Mouse (Mus musculus): ENCODE data around the gene Dnajc1. TPM values are rescaled to one million over a fixed set of nuclear protein-coding genes. Genes with fewer than 3 reads are reported as not detected.

The Dnajc1 gene
- polyA plus RNA-seq, 1 experiment = 5.8 TPM

GRCm38 (mm10) chr2:18307440-18308305, 85.0 kb downstream of the Dnajc1 start:
- WGBS = 59% methylated on average over 7 of the region's 7 CpGs
- peak; percentile 10 for DNase-seq (ENCODE audit: low read depth, low spot score)

DNA sequence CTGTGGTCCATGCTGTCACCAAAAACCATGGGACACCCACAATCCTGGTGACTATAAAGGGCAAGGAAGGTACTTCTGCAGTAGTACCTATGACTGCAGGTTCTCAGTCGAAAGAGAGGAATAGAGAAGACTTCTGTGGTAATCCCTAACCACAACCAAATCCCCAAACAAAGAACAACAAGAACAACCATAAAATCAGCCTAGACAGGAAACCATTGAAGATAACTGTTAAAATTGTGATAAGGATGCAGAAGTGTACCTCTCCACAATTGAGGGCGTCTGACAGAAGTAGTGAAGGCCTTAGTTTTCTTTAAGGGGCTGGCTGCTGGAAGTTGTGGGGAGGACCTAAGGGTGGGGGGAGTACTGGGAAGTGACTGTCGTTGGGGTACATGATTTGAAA, 91.7 kb downstream of the Dnajc1 start:
- DNase-seq (ENCODE audit: low read depth, low spot score) = no peak
- 80% methylated on average over 3 of the region's 3 CpGs for WGBS

DNA sequence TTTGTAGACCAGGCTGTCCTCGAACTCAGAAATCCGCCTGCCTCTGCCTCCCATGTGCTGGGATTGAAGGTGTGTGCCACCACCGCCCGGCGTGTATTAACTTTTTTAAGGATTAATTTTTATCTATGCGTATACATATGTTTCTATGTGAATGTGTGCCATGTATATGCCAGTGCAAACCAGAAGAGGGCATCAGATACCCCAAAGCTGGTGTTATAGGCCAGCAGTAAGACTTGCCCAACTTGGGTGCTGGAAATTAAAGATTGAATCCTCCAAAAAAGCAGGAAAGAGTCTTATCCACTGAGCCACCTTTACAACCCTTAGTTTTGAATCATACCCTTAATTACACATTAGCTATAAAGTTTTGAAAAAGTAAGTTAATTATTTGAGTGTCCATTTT, 107.5 kb downstream of the Dnajc1 start:
- 96% methylated on average over 6 of the region's 6 CpGs for WGBS
- no peak for DNase-seq (ENCODE audit: low read depth, low spot score)

DNA sequence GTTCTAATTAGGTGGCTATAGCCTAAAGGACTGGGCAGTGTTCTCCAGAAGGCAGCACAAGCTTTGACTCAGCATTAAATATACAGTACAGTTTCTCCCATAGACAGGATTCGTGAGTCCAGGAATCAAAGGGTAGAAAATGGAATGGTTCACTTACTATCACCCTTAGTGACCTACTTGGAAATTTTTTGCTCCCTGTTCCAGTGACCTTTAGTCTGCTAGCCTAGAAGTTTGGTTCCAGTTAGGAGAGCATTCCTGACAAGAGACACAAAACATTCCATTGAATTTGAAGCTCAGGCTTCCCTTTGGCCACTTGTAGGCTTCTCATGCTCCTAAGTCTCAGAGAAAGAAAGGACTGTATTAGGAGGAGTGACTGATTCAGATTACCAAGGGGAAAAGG, 126.9 kb downstream of the Dnajc1 start:
- DNase-seq (ENCODE audit: low read depth, low spot score) = no peak
- WGBS = 98% methylated on average over 1 of the region's 1 CpGs

GRCm38 (mm10) chr2:18264579-18264978, 128.1 kb downstream of the Dnajc1 start:
- WGBS = 82% methylated on average over 3 of the region's 3 CpGs
- no peak for DNase-seq (ENCODE audit: low read depth, low spot score)

GRCm38 (mm10) chr2:18262298-18262697, 130.3 kb downstream of the Dnajc1 start:
- 33% methylated on average over 1 of the region's 1 CpGs for WGBS

DNA sequence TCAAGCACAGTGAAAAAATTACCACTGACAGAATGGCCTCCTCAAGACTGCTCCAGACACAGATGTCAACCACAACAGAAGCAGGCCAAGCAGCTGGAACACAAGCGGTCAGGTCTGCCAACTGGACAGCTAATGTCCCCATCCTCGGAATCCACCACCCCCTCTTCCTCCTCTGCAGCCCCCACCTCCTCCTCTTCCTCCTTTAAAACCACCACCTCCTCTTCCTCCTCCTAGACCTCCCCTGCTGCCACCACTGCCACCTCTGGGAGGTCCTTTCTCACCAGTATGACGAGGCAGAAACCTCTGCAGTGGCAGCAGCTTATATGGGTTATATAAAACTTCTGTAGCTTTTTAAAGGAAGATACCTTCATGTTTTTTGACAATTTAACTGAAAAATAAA, 143.4 kb downstream of the Dnajc1 start:
- 80% methylated on average over 3 of the region's 3 CpGs for WGBS
- DNase-seq (ENCODE audit: low read depth, low spot score) = no peak

More at GRCm38 (mm10) chr2:18262298-18262697, 130.3 kb downstream of the Dnajc1 start:
- DNase-seq (ENCODE audit: low read depth, low spot score) = no peak

DNA sequence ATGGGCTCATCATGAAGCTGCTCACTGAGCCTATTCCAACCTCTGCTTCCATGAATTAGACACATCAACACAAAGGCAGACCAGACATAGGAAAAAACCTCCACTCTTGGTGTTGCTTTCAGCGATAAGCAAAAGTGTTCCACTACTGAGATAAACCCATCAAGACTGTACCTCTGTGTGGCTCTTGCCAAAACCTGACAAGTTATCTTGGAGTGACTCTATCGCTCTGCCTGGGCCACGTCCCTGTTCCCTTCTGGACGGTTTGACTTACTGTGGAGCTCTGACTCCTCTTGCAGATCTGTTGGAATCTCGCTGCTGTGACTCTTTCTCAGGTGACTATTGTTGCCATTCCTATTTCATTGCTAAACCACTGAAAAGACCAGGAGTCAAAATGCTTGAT, 157.1 kb downstream of the Dnajc1 start:
- 95% methylated on average over 5 of the region's 5 CpGs for WGBS
- no peak for DNase-seq (ENCODE audit: low read depth, low spot score)

DNA sequence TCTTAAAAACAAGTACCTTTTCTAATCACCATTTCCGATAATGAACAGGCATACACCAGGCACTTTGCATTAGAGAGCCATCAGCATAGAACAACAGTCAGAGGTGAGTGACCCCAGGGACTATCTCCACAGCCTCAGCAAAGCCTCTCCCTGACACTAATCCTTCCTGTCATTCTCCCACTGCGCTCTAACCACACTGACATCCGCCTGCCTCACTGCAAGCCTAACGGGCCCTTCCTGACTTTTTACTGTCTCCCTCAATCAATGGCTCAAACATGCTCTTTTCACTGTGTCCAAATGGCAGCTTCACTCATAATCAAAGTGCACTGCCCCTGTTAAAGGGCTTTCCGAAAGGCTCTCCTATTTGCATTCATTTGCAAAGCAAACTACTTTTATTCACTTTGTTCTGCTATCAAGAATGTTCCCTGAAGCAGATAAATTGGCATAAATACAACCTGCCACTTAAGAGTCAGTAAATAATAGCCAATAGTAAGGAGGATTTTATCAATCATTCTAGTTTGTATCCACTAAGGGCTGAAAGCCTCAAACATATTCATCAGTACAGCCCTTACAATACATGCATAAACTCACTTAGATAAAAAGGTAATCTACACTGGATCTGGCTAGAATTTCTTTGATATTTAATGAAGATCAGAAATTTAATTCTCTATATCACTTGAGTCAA, 159.6 kb downstream of the Dnajc1 start:
- no peak for DNase-seq (ENCODE audit: low read depth, low spot score)
- WGBS = 72% methylated on average over 5 of the region's 5 CpGs

DNA sequence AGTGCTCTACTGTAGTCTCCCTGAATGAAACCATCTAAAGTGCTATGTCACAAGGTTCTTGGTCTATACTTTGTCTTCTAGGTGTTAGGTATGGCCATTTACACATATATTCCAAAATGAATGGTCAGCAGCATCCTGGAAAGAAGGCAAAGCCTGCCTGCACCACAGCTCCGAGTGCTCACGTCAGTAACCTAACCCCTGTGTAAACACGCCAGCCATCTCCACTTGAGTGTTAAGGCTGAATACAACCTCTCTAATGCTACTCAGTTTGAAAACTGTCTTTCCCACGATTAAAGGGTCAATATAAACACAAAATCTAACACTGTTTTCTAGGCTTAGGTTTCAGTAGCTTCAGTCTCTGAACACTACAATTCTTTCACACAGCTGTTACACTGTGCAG, 161.5 kb downstream of the Dnajc1 start:
- 73% methylated on average over 4 of the region's 4 CpGs for WGBS
- no peak for DNase-seq (ENCODE audit: low read depth, low spot score)

- no peak for DNase-seq (ENCODE audit: low read depth, low spot score)
- 61% methylated on average over 2 of the region's 2 CpGs for WGBS
These were observed 163.4 kb downstream of the Dnajc1 start for GRCm38 (mm10) chr2:18229279-18229678.

DNA sequence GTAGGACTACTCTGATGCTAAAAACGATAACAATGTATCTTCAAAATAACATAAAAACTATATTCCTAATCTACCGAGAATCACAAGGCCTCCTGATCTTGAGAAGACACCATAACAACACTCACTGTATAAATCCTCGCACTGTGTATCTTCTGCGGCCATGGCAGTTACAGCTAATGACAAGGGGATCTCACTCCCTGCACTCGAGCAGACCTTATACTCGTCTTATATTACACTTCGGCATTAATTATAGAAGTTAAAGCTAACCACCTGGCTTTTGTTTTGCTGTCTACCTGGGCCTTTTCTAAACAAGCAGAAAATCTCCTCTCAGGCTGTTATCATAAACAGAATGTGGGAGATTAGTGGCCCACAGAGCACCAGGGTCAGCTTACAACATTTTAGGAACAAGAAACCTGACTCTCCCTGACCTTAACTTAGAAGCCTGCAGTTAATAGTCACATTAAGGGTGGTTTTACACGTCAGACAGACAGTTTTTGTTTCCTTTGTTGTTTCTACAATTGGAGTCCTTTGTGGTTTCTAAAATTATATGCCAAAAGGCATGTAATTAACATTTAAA, 164.1 kb downstream of the Dnajc1 start:
- DNase-seq (ENCODE audit: low read depth, low spot score) = no peak
- WGBS = 81% methylated on average over 8 of the region's 8 CpGs

DNA sequence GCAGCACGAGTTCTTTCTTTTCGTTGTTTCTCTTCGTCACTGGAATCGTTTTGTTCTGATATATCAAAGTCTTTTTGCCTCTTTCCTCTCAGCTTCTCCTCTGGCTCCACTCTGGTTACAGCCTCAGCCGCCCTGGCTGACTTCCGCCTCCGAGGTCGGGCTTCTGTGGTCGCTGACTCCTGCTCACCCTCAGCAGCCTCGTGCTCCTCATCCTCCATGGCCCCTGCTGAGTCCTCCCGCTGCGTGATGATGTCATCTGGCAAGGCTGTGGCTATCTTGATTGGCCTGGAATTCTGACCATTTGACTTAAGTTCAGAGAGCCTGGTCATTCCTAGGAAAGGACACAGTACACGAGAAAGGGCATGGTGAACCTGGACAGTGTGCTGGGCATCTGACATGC, 173.1 kb downstream of the Dnajc1 start:
- DNase-seq (ENCODE audit: low read depth, low spot score) = no peak

DNA sequence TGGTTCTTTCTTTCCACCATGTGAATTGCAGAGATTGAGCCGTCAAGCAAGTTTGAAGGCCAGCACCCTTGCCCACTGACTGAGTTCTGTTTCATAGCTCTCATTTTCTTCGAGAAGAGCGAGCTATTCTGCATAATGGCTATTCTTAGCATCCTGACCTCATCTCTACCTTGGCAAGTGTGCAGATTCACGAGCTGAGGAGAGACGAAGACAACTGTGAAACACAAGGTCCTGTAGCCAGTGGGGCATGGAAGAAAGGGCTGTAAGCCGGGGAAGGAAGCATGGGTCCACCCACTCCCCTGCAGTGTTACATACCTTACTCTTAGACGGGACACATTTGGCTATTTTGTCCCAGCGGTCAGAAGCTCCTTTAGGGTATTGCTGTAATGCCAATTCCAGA, 173.5 kb downstream of the Dnajc1 start:
- 68% methylated on average over 8 of the region's 8 CpGs for WGBS
- no peak for DNase-seq (ENCODE audit: low read depth, low spot score)

More for the DNA sequence above, 173.1 kb downstream of the Dnajc1 start:
- 86% methylated on average over 13 of the region's 13 CpGs for WGBS

DNA sequence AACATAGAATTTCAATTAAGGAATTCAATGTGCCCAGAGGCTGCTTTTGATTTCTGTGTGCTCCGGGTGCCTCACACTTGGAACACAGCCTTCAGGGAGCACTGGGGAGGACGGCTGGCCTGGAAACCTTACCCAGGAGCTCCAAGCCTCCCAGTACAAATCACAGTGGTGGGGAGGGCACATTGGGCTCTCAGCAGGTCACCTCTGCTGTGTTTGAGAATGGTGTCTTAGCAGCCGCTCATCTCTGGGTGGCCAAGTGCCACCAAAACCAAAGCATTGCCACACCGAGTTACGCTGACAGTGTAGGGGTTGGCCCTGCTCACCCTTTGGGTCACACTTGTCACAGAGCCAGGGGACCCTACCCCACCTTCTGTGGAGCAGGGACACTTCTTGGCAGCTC, 174.1 kb downstream of the Dnajc1 start:
- WGBS = 77% methylated on average over 5 of the region's 5 CpGs
- no peak for DNase-seq (ENCODE audit: low read depth, low spot score)

- WGBS = 81% methylated on average over 3 of the region's 3 CpGs
- DNase-seq (ENCODE audit: low read depth, low spot score) = no peak
These were observed 174.8 kb downstream of the Dnajc1 start for GRCm38 (mm10) chr2:18217867-18218266.

GRCm38 (mm10) chr2:18214031-18214430, 178.6 kb downstream of the Dnajc1 start:
- 76% methylated on average over 2 of the region's 2 CpGs for WGBS
- no peak for DNase-seq (ENCODE audit: low read depth, low spot score)

GRCm38 (mm10) chr2:18209948-18210347, 182.7 kb downstream of the Dnajc1 start:
- no peak for DNase-seq (ENCODE audit: low read depth, low spot score)
- WGBS = 87% methylated on average over 4 of the region's 4 CpGs

DNA sequence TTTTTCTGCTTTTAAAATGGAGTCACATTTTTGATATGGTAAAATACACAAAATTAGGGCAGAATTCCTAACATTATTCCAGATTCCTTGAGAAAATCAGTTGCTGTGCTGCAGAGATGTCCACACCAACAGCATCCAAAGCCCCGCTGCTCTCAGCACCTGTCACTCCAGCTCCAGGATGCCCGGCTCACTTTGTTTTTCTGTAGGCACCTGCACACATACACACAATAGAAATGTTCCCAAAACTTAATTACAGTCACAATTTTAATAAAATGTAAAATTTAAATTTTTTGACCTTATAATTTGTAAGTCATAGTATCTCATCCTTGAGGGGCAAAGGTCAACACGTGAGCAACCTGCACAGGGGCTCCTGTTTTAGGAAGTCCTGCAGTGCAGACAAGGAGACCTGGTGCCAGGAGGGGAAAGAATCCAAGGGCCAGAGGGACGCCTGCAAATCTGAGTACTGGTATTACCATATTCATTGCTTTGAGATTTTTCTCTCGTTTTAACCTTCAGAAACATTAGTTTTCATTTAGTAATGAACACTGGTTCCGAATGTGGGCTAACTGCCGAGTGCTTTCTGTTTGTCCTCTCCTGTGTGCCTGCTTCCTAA, 183.3 kb downstream of the Dnajc1 start:
- 89% methylated on average over 7 of the region's 7 CpGs for WGBS
- DNase-seq (ENCODE audit: low read depth, low spot score) = no peak

GRCm38 (mm10) chr2:18208578-18208977, 184.1 kb downstream of the Dnajc1 start:
- DNase-seq (ENCODE audit: low read depth, low spot score) = no peak
- 83% methylated on average over 6 of the region's 6 CpGs for WGBS

Data from large intestine, adult 2 months (tissue).